Mouse (Mus musculus) limb, embryonic 14.5 days (tissue): ENCODE results near the gene Armcx2. TPM values are rescaled to one million over a fixed set of nuclear protein-coding genes. Genes with fewer than 3 reads are reported as not detected.

Source experiments
- ATAC-seq: fragments of 200-750 bp; cut with Nextera tagmentation; 2 replicates; pipeline ENCODE4 v1.8.0; 2017; ENCODE audit warnings: low read depth, moderate number of reproducible peaks, moderate TSS enrichment; ENCODE audit not compliant: low FRiP score
- DNase-seq: peaks from one replicate; pipeline ENCODE4 v3.0.0-alpha.2; 2015; ENCODE audit warnings: low spot score
- H3K27ac ChIP-seq: fragments of 300-500 bp; sonication (generic); replicated peaks from 2 replicates; pipeline ENCODE4 v1.5.1; 2014; ENCODE audit warnings: low read depth, mild to moderate bottlenecking, low read length, moderate library complexity, mixed read lengths
- H3K27me3 ChIP-seq: fragments of 300-500 bp; sonication (generic); 2 replicates; pipeline ENCODE4 v1.6.1; 2014; ENCODE audit warnings: low read length, mixed read lengths; ENCODE audit not compliant: control insufficient read depth, insufficient read depth
- H3K36me3 ChIP-seq: fragments of 300-500 bp; sonication (generic); 2 replicates; pipeline ENCODE4 v1.6.1; 2014; ENCODE audit warnings: mild to moderate bottlenecking, low read length, moderate library complexity, mixed read lengths; ENCODE audit not compliant: control insufficient read depth, insufficient read depth
- H3K4me1 ChIP-seq: fragments of 300-500 bp; sonication (generic); 2 replicates; pipeline ENCODE4 v1.6.1; 2014; ENCODE audit warnings: antibody characterized with exemption, low read length, mixed read lengths; ENCODE audit not compliant: control insufficient read depth, insufficient read depth
- H3K4me2 ChIP-seq: fragments of 300-500 bp; sonication (generic); replicated peaks from 2 replicates; pipeline ENCODE4 v1.6.1; 2014; ENCODE audit warnings: low read depth, mild to moderate bottlenecking, low read length, moderate library complexity; ENCODE audit not compliant: severe bottlenecking
- H3K4me3 ChIP-seq: fragments of 300-500 bp; sonication (generic); replicated peaks from 2 replicates; pipeline ENCODE4 v1.5.1; 2014; ENCODE audit warnings: low read length
- H3K9ac ChIP-seq: fragments of 300-500 bp; sonication (generic); 2 replicates; pipeline ENCODE4 v1.6.1; 2014; ENCODE audit warnings: mild to moderate bottlenecking, low read depth, low read length, moderate library complexity; ENCODE audit not compliant: severe bottlenecking
- H3K9me3 ChIP-seq: fragments of 300-500 bp; sonication (generic); 2 replicates; pipeline ENCODE4 v1.6.1; 2016; ENCODE audit warnings: low read length; ENCODE audit not compliant: control insufficient read depth
- POLR2A ChIP-seq: fragments of 200-500 bp; IDR thresholded peaks from 2 replicates; pipeline ENCODE4 v1.8.0; 2012; ENCODE audit warnings: inconsistent platforms, mild to moderate bottlenecking, moderate library complexity, borderline replicate concordance; ENCODE audit not compliant: insufficient read depth, insufficient read length; ENCODE audit errors: extremely low read depth
- WGBS: fragments of 180-500 bp; shearing (Covaris S2); extraction: QIAGEN DNeasy Blood & Tissue Kit; methylation state at CpG from one replicate; pipeline ENCODE4 v1.1.7; 2014; 5-methylcytosine and 5-hydroxymethylcytosine counted together
- polyA plus RNA-seq, 2 experiments: library from polyadenylated mRNA; depleted of rRNA in 1 of 2; stranded (reverse) in 1 of 2; unstranded in 1 of 2; fragments of >200 nt; fragmentation: Nextera tagmentation in 1 of 2; extraction: Ambion mirVana in 1 of 2; gene quantifications; 2 replicates each; pipeline versions ENCODE4 v1.2.1 to v1.2.3; 2012 to 2014

Gene Armcx2
- polyA plus RNA-seq (2012; rRNA removed) (92.5 and 93.3 TPM in 2 replicates), polyA plus RNA-seq (2014; fragmentation: Nextera tagmentation; extraction: Ambion mirVana) (83.8 and 86.0 TPM in 2 replicates)

DNA sequence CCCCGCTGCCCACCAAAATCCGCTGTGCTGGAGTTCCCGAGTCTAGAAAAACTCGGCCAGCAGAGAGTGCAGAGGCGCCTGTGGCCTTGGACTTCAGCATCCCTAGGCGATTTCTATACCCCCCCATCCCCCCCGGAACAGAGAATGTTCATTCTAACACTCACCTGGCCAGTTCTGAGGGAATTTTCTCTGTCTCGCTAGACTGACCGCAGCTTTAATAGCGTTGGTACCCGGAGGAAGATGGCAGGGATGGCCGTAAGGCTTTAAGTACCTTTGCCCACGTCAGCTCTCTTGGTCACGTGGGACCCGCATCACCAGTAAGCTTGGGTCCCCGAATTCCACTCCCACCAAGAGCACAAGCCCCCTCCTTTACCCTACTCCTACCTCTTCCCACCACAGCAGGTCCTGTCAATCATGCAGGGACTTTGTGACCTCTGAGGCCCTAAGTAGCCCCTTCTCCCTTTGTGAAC lies at the start of gene Armcx2:
Gene Armcx2 (minus strand): TSS at position 467 of the 470 bp plus-strand sequence.
- TF ChIP-seq POLR2A: 0 out of 2 replicates have a peak, but pooled peaks have one; percentile 30
- Histone ChIP-seq H3K9me3 (no peaks in the 10 kb centered on the region), H3K9ac (peak within 1 kb of the TSS; percentile 63), H3K4me1 (no peaks in the 10 kb centered on the region), H3K4me2 (peak within 1 kb of the TSS; percentile 47), H3K36me3 (peaks cover 19% of the 10 kb centered on the region), H3K27ac (peak within 1 kb of the TSS; percentile 68), H3K27me3 (no peaks in the 10 kb centered on the region), H3K4me3 (peak within 1 kb of the TSS; percentile 57)
- DNase-seq: peak; percentile 83
- peak; percentile 94 for ATAC-seq
- 16% methylated on average over 16 of the region's 16 CpGs for WGBS

DNA sequence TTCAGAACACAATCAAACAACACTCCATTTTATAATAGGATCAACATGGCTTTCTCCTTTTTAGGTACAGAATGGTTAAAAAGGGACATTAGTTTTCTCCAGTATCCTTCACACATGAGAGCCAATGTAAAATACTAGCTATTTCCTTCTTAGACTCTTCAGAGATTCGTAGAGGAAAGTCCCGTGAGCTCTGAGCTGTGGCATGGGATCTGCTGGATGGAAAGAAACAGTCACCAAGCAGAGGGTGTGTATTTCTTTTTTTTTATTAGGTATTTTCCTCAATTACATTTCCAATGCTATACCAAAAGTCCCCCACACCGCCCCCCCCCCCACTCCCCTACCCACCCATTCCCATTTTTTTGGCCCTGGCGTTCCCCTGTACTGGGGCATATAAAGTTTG lies 40.6 kb upstream of the Armcx2 start:
- H3K9me3 ChIP-seq: no peaks in the 10 kb centered on the region

DNA sequence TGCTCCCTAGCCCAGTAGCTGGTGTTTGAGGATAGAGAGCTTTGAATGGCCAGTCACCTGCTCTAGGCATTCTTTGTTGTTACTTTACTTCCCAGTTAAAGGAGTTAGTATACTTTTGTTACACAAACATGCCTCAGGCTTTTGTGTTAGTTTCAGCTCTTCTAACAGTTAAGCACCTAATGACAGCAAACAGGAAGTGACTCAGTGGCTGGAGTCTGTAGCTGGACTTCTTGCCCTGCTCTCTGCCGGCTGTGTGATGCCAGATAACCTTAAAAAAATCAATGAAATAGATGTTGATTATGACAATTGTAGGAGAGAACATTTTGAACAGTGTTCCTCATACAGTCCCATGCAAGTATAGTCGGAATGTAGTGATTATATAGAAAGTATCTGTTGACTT lies 35.4 kb upstream of the Armcx2 start:
- Histone ChIP-seq H3K36me3 (no peaks in the 10 kb centered on the region), H3K4me1 (no peaks in the 10 kb centered on the region), H3K9ac (no peak overlapping the region), H3K4me3 (no peak overlapping the region), H3K27ac (no peak overlapping the region), H3K27me3 (no peaks in the 10 kb centered on the region), H3K9me3 (no peaks in the 10 kb centered on the region), H3K4me2 (no peak overlapping the region)
- TF ChIP-seq POLR2A: no peak
- ATAC-seq (no peak), DNase-seq (no peak)
- WGBS: 60% methylated on average over 2 of the region's 2 CpGs

More for the DNA sequence above, 40.6 kb upstream of the Armcx2 start:
- DNase-seq (no peak), ATAC-seq (no peak)
- 89% methylated on average over 2 of the region's 4 CpGs for WGBS
- Histone ChIP-seq H3K27me3 (no peaks in the 10 kb centered on the region), H3K36me3 (no peaks in the 10 kb centered on the region), H3K27ac (no peak overlapping the region), H3K4me2 (no peak overlapping the region), H3K4me3 (no peak overlapping the region), H3K9ac (no peak overlapping the region), H3K4me1 (no peaks in the 10 kb centered on the region)
- TF ChIP-seq POLR2A: no peak

DNA sequence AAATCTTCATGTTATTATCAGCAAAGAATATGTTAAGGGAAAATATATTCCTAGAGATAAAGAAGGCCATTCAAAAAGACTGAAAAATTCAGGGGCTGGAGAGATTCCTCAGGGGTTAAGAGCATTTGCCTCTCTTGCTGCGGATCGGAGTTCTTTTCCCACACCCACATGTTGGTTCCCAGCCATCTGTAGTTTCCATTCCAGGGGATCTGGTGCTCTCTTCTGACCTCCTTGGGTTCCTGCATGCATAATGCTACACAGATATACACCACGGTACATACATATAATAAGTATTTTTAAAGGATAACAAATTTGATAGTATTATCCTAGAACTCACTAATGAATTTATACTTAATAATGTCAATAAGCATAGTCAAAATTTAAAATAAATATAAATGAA lies 21.5 kb upstream of the Armcx2 start:
- ATAC-seq: no peak
- H3K9me3 ChIP-seq: no peaks in the 10 kb centered on the region
- no peaks in the 10 kb centered on the region for H3K4me1 ChIP-seq
- TF ChIP-seq POLR2A: no peak
- H3K4me2 ChIP-seq: no peak overlapping the region
- no peak overlapping the region for H3K9ac ChIP-seq
- peak; percentile 8 for DNase-seq
- no peaks in the 10 kb centered on the region for H3K36me3 ChIP-seq
- H3K27ac ChIP-seq: no peak overlapping the region
- no peaks in the 10 kb centered on the region for H3K27me3 ChIP-seq
- H3K4me3 ChIP-seq: no peak overlapping the region
- 48% methylated on average over 3 of the region's 3 CpGs for WGBS

DNA sequence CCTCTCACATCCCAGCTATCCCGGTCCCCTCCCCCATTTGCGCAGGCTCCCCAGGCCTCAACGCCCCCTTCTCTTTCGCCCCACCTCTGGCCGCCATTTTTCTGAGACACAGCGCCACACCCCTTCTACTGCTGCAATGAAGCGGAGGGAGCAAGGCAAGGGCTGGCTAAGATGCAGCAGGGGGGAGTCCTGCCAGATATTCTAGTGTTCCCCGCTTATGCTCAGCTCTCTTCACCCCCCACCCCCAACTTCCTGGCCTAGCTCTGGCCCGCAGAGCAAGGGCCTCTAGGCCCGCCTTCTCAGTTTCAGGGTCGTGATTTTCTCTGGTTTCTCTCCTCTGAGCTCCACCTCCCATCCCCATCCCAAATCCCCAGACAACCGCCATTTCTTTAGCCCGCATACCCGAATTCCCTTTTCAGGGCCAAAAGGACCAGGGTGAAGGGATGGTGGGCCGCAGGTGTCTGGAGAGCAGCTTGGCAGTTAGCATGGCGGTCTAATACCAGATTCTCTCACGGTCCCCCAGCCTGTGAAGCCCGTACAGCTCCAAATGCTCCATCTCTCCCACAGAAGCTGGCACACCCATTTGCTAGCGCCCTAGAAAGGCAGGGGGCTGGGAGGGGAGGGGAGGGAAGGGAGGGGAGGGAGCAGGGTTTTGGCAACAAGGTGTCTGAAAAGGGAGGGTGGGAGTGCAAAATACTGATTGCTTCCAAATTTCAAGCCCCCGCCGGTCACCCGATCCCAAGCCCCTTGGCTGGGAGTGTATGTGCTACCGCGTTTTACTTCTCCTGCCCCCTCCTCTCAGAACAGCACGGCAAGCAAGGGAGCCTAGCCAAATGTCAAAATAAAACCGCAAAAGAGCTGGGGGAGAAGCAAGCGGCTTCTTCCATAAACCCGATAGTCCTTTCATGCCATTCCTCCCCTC lies 927 bp downstream of the Armcx2 start:
- peak; percentile 61 for DNase-seq
- Histone ChIP-seq H3K4me1 (no peaks in the 10 kb centered on the region), H3K4me3 (peak overlapping the region; percentile 57), H3K4me2 (peak overlapping the region; percentile 47), H3K27ac (peak overlapping the region; percentile 68), H3K36me3 (peaks cover 19% of the 10 kb centered on the region), H3K27me3 (no peaks in the 10 kb centered on the region), H3K9me3 (no peaks in the 10 kb centered on the region), H3K9ac (peak overlapping the region; percentile 63)
- peak; percentile 70 for ATAC-seq
- 16% methylated on average over 25 of the region's 28 CpGs for WGBS
- no peak for TF ChIP-seq POLR2A
